ENCODE assay signal across 11 mouse cellular contexts in genomic region chr11:45274446-45275119, GRCm38 (mm10).
A peak's percentile ranks its signal among the peaks of the same experiment; 100 is the strongest.
DNase-seq lines count a peak whose midpoint lies in the region; ATAC-seq lines count a peak whose summit lies in the region.
"Had no signal": no experiment of that assay in that cellular context is flagged by ENCODE, and none has a peak within 500 bp of the region (broad histone marks: within the 10 kb centered on the region; RNA-seq: fewer than 3 reads in every experiment).

No protein-coding gene starts in this region.

- WGBS in embryonic facial prominence, embryonic 11.5 days = 84% methylated on average over 10 of the region's 10 CpGs
- WGBS in embryonic facial prominence, embryonic 10.5 days = 91% methylated on average over 10 of the region's 10 CpGs
- WGBS in hindbrain, embryonic 14.5 days = 70% methylated on average over 10 of the region's 10 CpGs

- H3K36me3 ChIP-seq in embryonic facial prominence, embryonic 11.5 days (replicated peaks; ENCODE audit: control insufficient read depth, insufficient read depth, low read depth, low read length) = no peaks in the 10 kb centered on the region
- no peaks in the 10 kb centered on the region for H3K36me3 ChIP-seq in embryonic facial prominence, embryonic 10.5 days (replicated peaks)
- H3K36me3 ChIP-seq in hindbrain, embryonic 14.5 days (replicated peaks; ENCODE audit: control insufficient read depth, insufficient read depth) = no peaks in the 10 kb centered on the region
- H3K36me3 ChIP-seq: midbrain, embryonic 13.5 days had no signal

- no peak overlapping the region for H3K27ac ChIP-seq in embryonic facial prominence, embryonic 11.5 days (replicated peaks; ENCODE audit: low read depth, low read length)
- H3K27ac ChIP-seq in embryonic facial prominence, embryonic 10.5 days (replicated peaks) = no peak overlapping the region
- H3K27ac ChIP-seq in hindbrain, embryonic 14.5 days = peak overlapping the region; percentile 59
- H3K27ac ChIP-seq: layer of hippocampus, adult 2 months; liver, embryonic 14.5 days; midbrain, embryonic 13.5 days had no signal

- H3K9me3 ChIP-seq in embryonic facial prominence, embryonic 11.5 days (replicated peaks; ENCODE audit: control insufficient read depth, low read length) = no peaks in the 10 kb centered on the region
- no peaks in the 10 kb centered on the region for H3K9me3 ChIP-seq in embryonic facial prominence, embryonic 10.5 days
- no peaks in the 10 kb centered on the region for H3K9me3 ChIP-seq in hindbrain, embryonic 14.5 days (ENCODE audit: control insufficient read depth, low read length)
- H3K9me3 ChIP-seq: midbrain, embryonic 13.5 days had no signal

- 0 out of 2 replicates have a peak, but pooled peaks have one; percentile 23 for ATAC-seq in embryonic facial prominence, embryonic 11.5 days (replicated peaks; ENCODE audit: insufficient number of reproducible peaks, low FRiP score, low TSS enrichment, low read depth)
- no peak for ATAC-seq in hindbrain, embryonic 14.5 days (ENCODE audit: low FRiP score)
- ATAC-seq: midbrain, embryonic 13.5 days had no signal

- H3K27me3 ChIP-seq in embryonic facial prominence, embryonic 11.5 days (ENCODE audit: control insufficient read depth, insufficient read depth, low read length) = no peaks in the 10 kb centered on the region
- no peaks in the 10 kb centered on the region for H3K27me3 ChIP-seq in embryonic facial prominence, embryonic 10.5 days (replicated peaks; ENCODE audit: low read depth, poor library complexity, severe bottlenecking)
- H3K27me3 ChIP-seq in hindbrain, embryonic 14.5 days (ENCODE audit: control insufficient read depth, insufficient read depth, low read length) = no peaks in the 10 kb centered on the region
- H3K27me3 ChIP-seq: midbrain, embryonic 13.5 days had no signal

- no peaks in the 10 kb centered on the region for H3K4me1 ChIP-seq in embryonic facial prominence, embryonic 11.5 days (ENCODE audit: control insufficient read depth, insufficient read depth, low read length)
- H3K4me1 ChIP-seq in embryonic facial prominence, embryonic 10.5 days = no peaks in the 10 kb centered on the region
- H3K4me1 ChIP-seq in hindbrain, embryonic 14.5 days (replicated peaks; ENCODE audit: control insufficient read depth, insufficient read depth, low read length) = peaks cover 6% of the 10 kb centered on the region; the same call in 1 of the 2 replicates
- H3K4me1 ChIP-seq: midbrain, embryonic 13.5 days had no signal

- H3K4me2 ChIP-seq in embryonic facial prominence, embryonic 11.5 days (ENCODE audit: low read depth, low read length) = no peak overlapping the region
- H3K4me2 ChIP-seq in hindbrain, embryonic 14.5 days (replicated peaks) = no peak overlapping the region
- H3K4me2 ChIP-seq: midbrain, embryonic 13.5 days had no signal

- H3K4me3 ChIP-seq in embryonic facial prominence, embryonic 11.5 days (ENCODE audit: low read depth, low read length) = no peak overlapping the region
- H3K4me3 ChIP-seq in embryonic facial prominence, embryonic 10.5 days = no peak overlapping the region
- no peak overlapping the region for H3K4me3 ChIP-seq in hindbrain, embryonic 14.5 days (replicated peaks; ENCODE audit: low read length)
- H3K4me3 ChIP-seq: layer of hippocampus, adult 2 months; midbrain, embryonic 13.5 days had no signal

- no peak overlapping the region for H3K9ac ChIP-seq in embryonic facial prominence, embryonic 11.5 days (replicated peaks; ENCODE audit: low read length)
- no peak overlapping the region for H3K9ac ChIP-seq in hindbrain, embryonic 14.5 days
- H3K9ac ChIP-seq: liver, embryonic 14.5 days; midbrain, embryonic 13.5 days had no signal

- no peak for DNase-seq in embryonic facial prominence, embryonic 11.5 days (ENCODE audit: low spot score)
- no peak for DNase-seq in embryonic facial prominence, embryonic 10.5 days (ENCODE audit: low spot score)
- peak; percentile 15 for DNase-seq in 3134 (ENCODE audit: extremely low read depth, insufficient read length, low spot score)
- DNase-seq in cerebellum, postnatal 10 days = peak; percentile 72 to 77
- DNase-seq in hindbrain, embryonic 14.5 days (ENCODE audit: low spot score) = no peak
- DNase-seq in urinary bladder, postnatal 10 days (ENCODE audit: low spot score) = no peak
- DNase-seq in right cerebral cortex, postnatal 25 days = no peak
- no peak for DNase-seq in lung, postnatal 25 days (ENCODE audit: low spot score)

Comparison
In these comparisons a context has a peak if more than half of its experiments do, and no peak if none do; other contexts are left out.
1. DNase-seq: peak in 3134 (single experiment) and cerebellum, postnatal 10 days (2 of 2); none in embryonic facial prominence, embryonic 11.5 days (single experiment), embryonic facial prominence, embryonic 10.5 days (single experiment), hindbrain, embryonic 14.5 days (single experiment), urinary bladder, postnatal 10 days (single experiment), right cerebral cortex, postnatal 25 days (single experiment) and lung, postnatal 25 days (single experiment).